Mouse (Mus musculus): ENCODE measurements at regions not wholly inside any gene's neighbourhood (a gene's known extent, or its start where the extent isn't known, plus 50 kb on each side); places are given as distances from the start of the nearest gene placed in this dataset.
A peak's percentile ranks its signal among the peaks of the same experiment; 100 is the strongest.

DNA sequence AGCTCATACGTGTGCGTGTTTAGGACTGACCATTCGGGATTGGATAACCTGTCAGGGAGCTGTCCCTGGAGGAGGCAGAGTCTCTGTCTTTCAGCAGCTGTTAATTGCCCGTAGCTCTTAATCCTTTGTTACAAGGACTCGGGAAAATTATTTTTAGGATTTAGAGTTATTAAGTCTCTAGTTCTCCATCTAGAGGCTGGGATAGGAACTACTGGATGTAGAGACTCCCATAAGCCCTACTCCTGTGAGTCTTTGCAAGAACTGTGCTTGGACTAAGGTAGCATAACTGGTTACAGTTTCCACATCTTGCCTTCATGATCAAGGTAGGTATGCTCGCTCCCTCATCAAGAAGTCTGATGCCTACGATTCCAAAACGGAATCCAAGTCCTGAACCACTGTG, 90.7 kb upstream of the Stmnd1 start:
- no peak overlapping the region for H3K9ac ChIP-seq (ENCODE audit: low read depth, low read length)
- H3K4me2 ChIP-seq (ENCODE audit: low read depth, low read length): no peak overlapping the region
- H3K4me3 ChIP-seq (ENCODE audit: low read depth, low read length): no peak overlapping the region
- no peaks in the 10 kb centered on the region for H3K9me3 ChIP-seq (ENCODE audit: control insufficient read depth, low read length)
- no peak for ATAC-seq (ENCODE audit: low read depth)
- no peaks in the 10 kb centered on the region for H3K4me1 ChIP-seq (ENCODE audit: control insufficient read depth, insufficient read depth, low read length)
- WGBS: 69% methylated on average over 8 of the region's 8 CpGs
- no peaks in the 10 kb centered on the region for H3K36me3 ChIP-seq (ENCODE audit: control insufficient read depth, insufficient read depth, low read length)
- H3K27ac ChIP-seq (replicated peaks; ENCODE audit: low read depth, low read length): no peak overlapping the region
- peak; percentile 64 for DNase-seq (ENCODE audit: low spot score)
- H3K27me3 ChIP-seq (replicated peaks; ENCODE audit: control insufficient read depth, insufficient read depth, low read length): no peaks in the 10 kb centered on the region

DNA sequence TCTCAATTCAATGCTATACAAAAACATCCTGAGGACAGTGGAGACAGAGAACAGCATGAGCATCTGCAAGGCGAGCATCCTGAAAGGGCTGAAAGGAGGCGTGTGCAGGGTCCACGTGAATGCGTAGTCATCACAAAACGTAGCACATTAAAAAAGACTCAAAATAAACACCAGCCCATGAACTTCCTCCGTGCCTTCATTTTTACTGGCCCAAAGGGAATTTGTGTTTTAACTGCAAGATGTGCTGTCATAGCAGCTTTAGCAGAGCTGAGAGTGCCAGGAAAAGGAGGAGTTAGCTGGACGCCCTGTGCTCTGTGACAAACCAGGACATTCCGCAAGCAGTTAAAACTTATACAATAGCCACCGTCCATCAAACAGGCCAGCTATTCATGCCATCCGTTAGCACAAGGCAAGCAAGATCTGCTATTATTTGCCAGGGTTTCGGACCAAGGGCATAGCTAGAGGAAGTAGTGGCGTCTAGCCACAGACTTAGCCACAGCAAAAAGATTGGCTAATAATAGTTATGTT, 92.9 kb upstream of the Stmnd1 start:
- no peaks in the 10 kb centered on the region for H3K9me3 ChIP-seq (ENCODE audit: control insufficient read depth, low read length)
- peak; percentile 50; the same call in 1 of the 2 replicates for ATAC-seq (ENCODE audit: low read depth)
- no peaks in the 10 kb centered on the region for H3K4me1 ChIP-seq (ENCODE audit: control insufficient read depth, insufficient read depth, low read length)
- 37% methylated on average over 12 of the region's 12 CpGs for WGBS
- H3K27me3 ChIP-seq (replicated peaks; ENCODE audit: control insufficient read depth, insufficient read depth, low read length): no peaks in the 10 kb centered on the region
- H3K9ac ChIP-seq (ENCODE audit: low read depth, low read length): no peak overlapping the region
- H3K4me2 ChIP-seq (ENCODE audit: low read depth, low read length): no peak overlapping the region
- H3K36me3 ChIP-seq (ENCODE audit: control insufficient read depth, insufficient read depth, low read length): no peaks in the 10 kb centered on the region
- DNase-seq (ENCODE audit: low spot score): peak; percentile 61
- H3K4me3 ChIP-seq (ENCODE audit: low read depth, low read length): no peak overlapping the region
- H3K27ac ChIP-seq (replicated peaks; ENCODE audit: low read depth, low read length): no peak overlapping the region

DNA sequence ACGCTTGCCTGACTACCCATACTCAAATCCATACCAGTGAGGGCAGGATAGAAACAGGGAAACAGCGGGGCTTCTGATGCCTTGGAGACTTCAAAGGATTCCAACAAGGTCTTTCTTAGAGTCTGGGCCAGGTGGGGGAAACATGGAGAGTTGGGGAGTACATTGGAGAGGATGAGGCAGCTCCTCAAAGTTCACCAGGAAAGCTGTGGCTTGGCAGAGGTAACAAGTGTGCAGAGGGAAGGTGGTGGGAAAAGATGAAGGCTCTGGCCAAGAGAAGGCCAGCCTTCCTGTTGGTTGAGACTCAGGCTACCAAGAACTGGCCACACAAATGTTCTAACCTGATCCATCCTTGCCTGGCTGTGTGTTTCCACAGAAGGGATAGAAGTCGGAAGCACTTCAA, 93.6 kb upstream of the Stmnd1 start:
- H3K4me1 ChIP-seq (ENCODE audit: control insufficient read depth, insufficient read depth, low read length): no peaks in the 10 kb centered on the region
- DNase-seq (ENCODE audit: low spot score): no peak
- no peaks in the 10 kb centered on the region for H3K36me3 ChIP-seq (ENCODE audit: control insufficient read depth, insufficient read depth, low read length)
- no peak overlapping the region for H3K9ac ChIP-seq (ENCODE audit: low read depth, low read length)
- no peaks in the 10 kb centered on the region for H3K27me3 ChIP-seq (replicated peaks; ENCODE audit: control insufficient read depth, insufficient read depth, low read length)
- no peak overlapping the region for H3K4me2 ChIP-seq (ENCODE audit: low read depth, low read length)
- H3K9me3 ChIP-seq (ENCODE audit: control insufficient read depth, low read length): no peaks in the 10 kb centered on the region
- 0 out of 2 replicates have a peak overlapping the region, but pooled peaks have one; percentile 15 for H3K27ac ChIP-seq (replicated peaks; ENCODE audit: low read depth, low read length)
- no peak overlapping the region for H3K4me3 ChIP-seq (ENCODE audit: low read depth, low read length)
- ATAC-seq (ENCODE audit: low read depth): no peak
- 92% methylated on average over 3 of the region's 3 CpGs for WGBS

DNA sequence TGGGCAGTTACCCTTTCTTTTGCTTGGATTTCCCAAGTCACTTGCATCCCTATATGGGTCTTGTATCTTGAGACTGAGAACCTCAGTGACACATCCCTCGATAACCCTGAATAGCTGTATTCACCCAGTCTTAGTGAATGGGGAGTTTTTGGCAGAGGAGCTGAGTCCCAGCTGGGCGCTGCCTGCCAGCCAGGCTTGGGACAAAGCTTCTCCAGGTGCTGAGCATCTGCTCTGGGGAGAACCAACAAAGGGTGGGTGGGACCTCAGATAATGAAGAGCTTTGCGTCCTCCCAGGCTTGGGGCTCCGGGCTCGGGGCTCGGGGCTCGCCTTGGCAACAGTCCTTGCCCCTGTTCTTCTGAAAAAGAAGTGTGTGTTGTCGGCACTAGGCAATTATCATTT, 100.4 kb upstream of the Stmnd1 start:
- 34% methylated on average over 8 of the region's 8 CpGs for WGBS

DNA sequence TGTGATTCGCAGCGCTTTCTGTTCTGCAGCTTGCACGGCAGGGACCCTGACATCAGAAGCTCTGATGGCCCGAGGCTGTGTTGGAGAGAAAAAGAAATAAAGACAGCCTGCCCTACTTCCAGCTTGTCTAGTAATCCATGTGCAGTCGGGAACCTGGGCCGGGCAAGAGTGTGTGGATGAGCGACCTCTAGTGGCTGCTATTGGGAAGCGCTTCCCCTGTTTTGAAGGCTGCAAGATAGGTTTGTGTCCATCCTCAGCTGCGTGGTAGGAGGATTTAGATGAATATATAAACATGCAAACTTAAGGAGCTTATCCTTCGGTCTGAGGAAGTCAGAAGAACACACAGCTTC, 111.5 kb upstream of the Stmnd1 start:
- H3K9me3 ChIP-seq (ENCODE audit: control insufficient read depth, low read length): no peaks in the 10 kb centered on the region
- peak overlapping the region; percentile 56 for H3K4me2 ChIP-seq (ENCODE audit: low read depth, low read length)
- WGBS: 2% methylated on average over 10 of the region's 10 CpGs
- ATAC-seq (ENCODE audit: low read depth) (peak; percentile 92), DNase-seq (ENCODE audit: low spot score) (peak; percentile 87)
- no peak overlapping the region for H3K9ac ChIP-seq (ENCODE audit: low read depth, low read length)
- H3K4me3 ChIP-seq (ENCODE audit: low read depth, low read length): peak overlapping the region; percentile 29
- H3K27ac ChIP-seq (replicated peaks; ENCODE audit: low read depth, low read length): 0 out of 2 replicates have a peak overlapping the region, but pooled peaks have one; percentile 29
- peaks cover 7% of the 10 kb centered on the region for H3K4me1 ChIP-seq (ENCODE audit: control insufficient read depth, insufficient read depth, low read length)
- H3K36me3 ChIP-seq (ENCODE audit: control insufficient read depth, insufficient read depth, low read length): no peaks in the 10 kb centered on the region
- no peaks in the 10 kb centered on the region for H3K27me3 ChIP-seq (replicated peaks; ENCODE audit: control insufficient read depth, insufficient read depth, low read length)

More for the DNA sequence above, 100.4 kb upstream of the Stmnd1 start:
- Histone ChIP-seq H3K27ac (replicated peaks; ENCODE audit: low read depth, low read length) (no peak overlapping the region), H3K36me3 (ENCODE audit: control insufficient read depth, insufficient read depth, low read length) (no peaks in the 10 kb centered on the region), H3K9ac (ENCODE audit: low read depth, low read length) (no peak overlapping the region), H3K4me2 (ENCODE audit: low read depth, low read length) (no peak overlapping the region), H3K4me3 (ENCODE audit: low read depth, low read length) (no peak overlapping the region), H3K4me1 (ENCODE audit: control insufficient read depth, insufficient read depth, low read length) (no peaks in the 10 kb centered on the region), H3K9me3 (ENCODE audit: control insufficient read depth, low read length) (no peaks in the 10 kb centered on the region), H3K27me3 (replicated peaks; ENCODE audit: control insufficient read depth, insufficient read depth, low read length) (no peaks in the 10 kb centered on the region)
- peak; percentile 37 for DNase-seq (ENCODE audit: low spot score)
- peak; percentile 47; the same call in 1 of the 2 replicates for ATAC-seq (ENCODE audit: low read depth)

DNA sequence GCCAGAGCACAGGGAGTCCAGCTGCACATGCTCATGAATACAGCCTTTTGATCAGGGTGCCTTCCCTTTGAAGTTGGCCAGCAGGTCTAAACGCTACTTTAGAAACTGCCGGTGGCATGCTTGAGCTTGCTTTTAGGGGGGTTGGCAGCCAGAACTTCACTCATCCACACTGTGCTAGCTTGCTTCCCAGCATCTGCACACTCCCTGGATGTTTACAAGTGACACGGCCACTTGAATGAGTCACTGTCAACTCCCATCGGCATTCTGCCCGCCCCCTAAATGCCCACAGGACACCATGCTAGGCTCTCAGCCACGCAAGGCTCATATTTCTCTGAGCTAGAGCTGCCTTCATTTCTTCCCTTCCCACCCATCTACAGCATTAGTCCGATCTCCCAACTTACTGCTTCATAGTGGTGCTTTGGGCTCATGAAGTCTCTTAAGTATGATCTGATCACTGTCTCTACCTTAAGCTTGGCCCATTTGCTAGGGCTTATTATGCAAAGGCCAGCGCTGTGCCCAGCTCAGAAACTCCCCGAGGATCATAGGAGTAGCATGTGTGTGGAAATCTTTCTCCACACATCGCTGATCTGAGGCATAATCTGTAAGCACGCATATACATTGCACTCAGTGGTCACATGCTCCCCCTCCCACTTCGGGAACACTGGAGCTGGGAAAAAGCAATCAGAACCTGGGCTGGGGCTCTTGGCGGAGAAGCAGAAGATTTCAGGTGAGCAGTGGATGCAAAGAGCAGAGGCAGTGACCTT, 112.1 kb upstream of the Stmnd1 start:
- no peak overlapping the region for H3K9ac ChIP-seq (ENCODE audit: low read depth, low read length)
- H3K9me3 ChIP-seq (ENCODE audit: control insufficient read depth, low read length): no peaks in the 10 kb centered on the region
- DNase-seq (ENCODE audit: low spot score): peak; percentile 48
- H3K27me3 ChIP-seq (replicated peaks; ENCODE audit: control insufficient read depth, insufficient read depth, low read length): no peaks in the 10 kb centered on the region
- H3K36me3 ChIP-seq (ENCODE audit: control insufficient read depth, insufficient read depth, low read length): no peaks in the 10 kb centered on the region
- peak overlapping the region; percentile 29 for H3K4me3 ChIP-seq (ENCODE audit: low read depth, low read length)
- peak overlapping the region; percentile 56 for H3K4me2 ChIP-seq (ENCODE audit: low read depth, low read length)
- ATAC-seq (ENCODE audit: low read depth): peak; percentile 67
- 0 out of 2 replicates have a peak overlapping the region, but pooled peaks have one; percentile 29 for H3K27ac ChIP-seq (replicated peaks; ENCODE audit: low read depth, low read length)
- WGBS: 8% methylated on average over 13 of the region's 13 CpGs
- peaks cover 7% of the 10 kb centered on the region for H3K4me1 ChIP-seq (ENCODE audit: control insufficient read depth, insufficient read depth, low read length)

DNA sequence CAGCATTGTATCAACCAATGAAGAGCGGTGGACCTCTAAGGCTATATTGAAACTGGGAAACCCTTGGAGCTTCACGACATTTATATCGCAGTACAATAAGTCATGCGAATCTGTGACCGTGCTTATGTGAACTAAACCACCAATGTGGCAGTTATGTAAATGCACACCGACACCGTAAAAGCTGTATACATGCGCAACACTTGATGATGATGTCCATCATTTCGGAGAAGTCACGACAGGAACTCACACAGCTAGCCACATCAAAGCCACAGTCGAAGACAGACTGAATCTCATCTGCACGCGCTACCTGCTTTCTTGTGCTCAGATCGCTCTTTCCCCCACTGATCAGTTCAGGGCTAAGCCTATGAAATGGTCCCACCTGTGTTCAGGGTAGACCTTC, 114.2 kb upstream of the Stmnd1 start:
- no peak overlapping the region for H3K4me2 ChIP-seq (ENCODE audit: low read depth, low read length)
- H3K9me3 ChIP-seq (ENCODE audit: control insufficient read depth, low read length): no peaks in the 10 kb centered on the region
- H3K9ac ChIP-seq (ENCODE audit: low read depth, low read length): no peak overlapping the region
- no peak for ATAC-seq (ENCODE audit: low read depth)
- H3K36me3 ChIP-seq (ENCODE audit: control insufficient read depth, insufficient read depth, low read length): no peaks in the 10 kb centered on the region
- 92% methylated on average over 14 of the region's 14 CpGs for WGBS
- no peak overlapping the region for H3K27ac ChIP-seq (replicated peaks; ENCODE audit: low read depth, low read length)
- H3K4me1 ChIP-seq (ENCODE audit: control insufficient read depth, insufficient read depth, low read length): peaks cover 7% of the 10 kb centered on the region
- DNase-seq (ENCODE audit: low spot score): no peak
- H3K4me3 ChIP-seq (ENCODE audit: low read depth, low read length): no peak overlapping the region
- H3K27me3 ChIP-seq (replicated peaks; ENCODE audit: control insufficient read depth, insufficient read depth, low read length): no peaks in the 10 kb centered on the region

DNA sequence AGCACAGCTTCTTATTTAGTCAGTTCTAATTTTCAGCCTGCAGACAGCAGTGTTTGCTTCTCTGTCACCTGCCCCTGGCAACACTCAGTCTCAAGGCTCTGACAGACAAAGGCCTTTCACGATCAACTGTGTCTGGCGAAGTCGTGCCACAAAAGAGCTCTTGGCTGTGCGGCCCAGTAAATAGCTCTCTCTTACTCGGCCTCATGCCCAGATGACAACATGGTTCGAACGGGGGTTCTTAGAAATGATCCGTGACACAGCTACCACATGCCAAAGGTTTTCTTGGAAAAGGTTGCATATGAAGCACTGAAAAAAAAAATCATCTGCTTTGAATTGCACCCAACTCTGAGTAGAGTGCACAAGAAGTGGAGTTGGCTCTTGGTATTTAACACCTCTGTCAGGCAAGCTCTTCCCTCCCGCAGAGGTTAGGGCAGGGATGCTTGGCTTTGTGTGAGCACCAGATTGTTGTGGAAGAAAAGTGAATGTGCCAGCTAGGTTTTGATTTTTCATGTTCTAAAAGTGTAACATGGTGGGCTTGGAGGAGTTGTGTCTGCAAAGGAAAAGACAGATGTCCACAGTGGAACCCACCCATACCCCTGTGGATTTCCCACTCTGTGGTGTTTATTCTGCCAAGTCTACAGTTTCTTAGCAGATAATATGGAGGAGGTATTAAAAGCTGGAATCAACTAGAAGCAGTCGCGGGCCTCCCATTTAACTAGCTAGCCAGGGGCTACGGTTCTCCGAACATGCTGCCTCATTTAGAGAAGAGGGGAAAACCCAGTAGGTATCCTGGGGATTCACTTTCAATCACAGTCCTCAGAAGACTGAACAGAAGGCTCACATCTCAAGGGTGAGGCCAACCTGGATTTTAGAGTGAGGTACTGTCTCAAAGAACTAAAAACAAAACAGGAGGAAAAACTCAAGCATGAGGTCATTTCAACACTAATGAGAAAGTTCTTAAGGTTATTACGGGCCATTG, 120.0 kb upstream of the Stmnd1 start:
- no peak overlapping the region for H3K9ac ChIP-seq (ENCODE audit: low read depth, low read length)
- H3K4me2 ChIP-seq (ENCODE audit: low read depth, low read length): no peak overlapping the region
- no peaks in the 10 kb centered on the region for H3K4me1 ChIP-seq (ENCODE audit: control insufficient read depth, insufficient read depth, low read length)
- no peaks in the 10 kb centered on the region for H3K9me3 ChIP-seq (ENCODE audit: control insufficient read depth, low read length)
- H3K36me3 ChIP-seq (ENCODE audit: control insufficient read depth, insufficient read depth, low read length): no peaks in the 10 kb centered on the region
- no peak overlapping the region for H3K4me3 ChIP-seq (ENCODE audit: low read depth, low read length)
- no peak overlapping the region for H3K27ac ChIP-seq (replicated peaks; ENCODE audit: low read depth, low read length)
- ATAC-seq (ENCODE audit: low read depth): no peak
- DNase-seq (ENCODE audit: low spot score): peak; percentile 24
- no peaks in the 10 kb centered on the region for H3K27me3 ChIP-seq (replicated peaks; ENCODE audit: control insufficient read depth, insufficient read depth, low read length)
- WGBS: 69% methylated on average over 14 of the region's 14 CpGs
